Mouse (Mus musculus): Measurements from ENCODE around the gene Glis1.

Gene Glis1

DNA sequence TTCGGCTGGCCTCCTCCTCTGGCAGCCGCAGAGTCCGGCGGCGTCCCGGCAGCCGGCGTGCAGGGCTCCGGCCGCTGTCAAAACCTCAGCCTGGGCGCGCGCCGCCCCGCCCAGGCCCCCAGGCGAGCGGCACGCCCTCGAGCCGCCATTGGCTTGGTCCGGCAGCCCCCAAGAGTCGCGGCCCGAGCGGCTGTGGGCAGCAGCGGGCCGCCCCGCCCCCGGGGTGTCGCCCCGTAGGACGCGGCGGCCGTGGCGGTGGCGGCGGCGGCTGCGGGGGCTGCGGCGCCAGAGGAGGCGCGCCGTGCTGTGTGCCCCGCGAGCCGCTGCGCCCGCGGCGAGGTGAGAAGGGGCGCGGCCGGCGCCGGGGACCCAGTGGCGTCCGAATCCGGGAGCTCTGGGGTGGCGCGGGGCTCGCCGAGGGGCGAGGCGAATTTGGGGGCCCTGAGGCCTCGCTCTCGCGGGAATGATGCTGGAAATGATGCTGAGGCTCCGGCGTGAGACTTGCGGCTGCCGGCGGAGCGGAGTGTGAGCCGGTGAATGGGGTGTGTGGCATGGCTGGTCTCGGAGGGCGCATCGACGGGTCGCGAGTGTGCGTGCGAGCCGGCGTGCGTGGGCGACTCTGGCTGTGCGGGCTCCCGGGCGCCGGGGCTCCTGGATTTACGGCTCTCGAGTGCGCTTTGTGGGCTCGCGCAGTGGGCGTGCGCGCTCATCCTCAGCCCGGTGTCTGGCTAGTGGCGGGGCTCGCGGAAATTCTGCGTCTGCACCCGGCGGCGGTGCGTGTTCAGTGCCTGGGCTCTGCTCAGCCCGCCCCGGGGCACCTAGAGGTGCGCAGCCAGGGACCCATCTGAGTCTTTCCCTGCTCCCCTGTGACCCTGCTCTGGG, at the start of gene Glis1:
Gene Glis1 (plus strand): TSS at position 236 of the 882 bp plus-strand sequence.
- ATAC-seq (ENCODE audit: low TSS enrichment) = peak; percentile 60

DNA sequence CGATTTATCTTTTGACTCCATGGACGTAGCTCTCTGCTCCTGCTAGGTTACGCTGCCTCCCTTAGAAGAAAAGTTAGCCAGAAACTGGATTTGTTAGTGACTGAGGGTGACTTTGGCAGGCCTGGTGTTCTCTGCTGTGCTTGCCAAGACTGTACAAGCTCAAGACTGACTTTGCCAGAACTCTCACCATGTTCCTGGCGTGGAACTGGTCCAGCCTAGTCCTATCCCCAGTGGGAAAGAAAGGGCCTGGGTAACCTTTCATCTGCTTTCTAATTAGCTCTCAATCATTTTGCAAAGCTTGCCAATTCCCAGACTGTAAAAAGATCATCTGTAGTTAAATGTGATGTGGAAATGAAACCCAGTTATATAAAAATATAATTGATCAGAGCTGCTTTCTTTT, 47.4 kb upstream of the Glis1 start:
- ATAC-seq (ENCODE audit: low TSS enrichment) = no peak

DNA sequence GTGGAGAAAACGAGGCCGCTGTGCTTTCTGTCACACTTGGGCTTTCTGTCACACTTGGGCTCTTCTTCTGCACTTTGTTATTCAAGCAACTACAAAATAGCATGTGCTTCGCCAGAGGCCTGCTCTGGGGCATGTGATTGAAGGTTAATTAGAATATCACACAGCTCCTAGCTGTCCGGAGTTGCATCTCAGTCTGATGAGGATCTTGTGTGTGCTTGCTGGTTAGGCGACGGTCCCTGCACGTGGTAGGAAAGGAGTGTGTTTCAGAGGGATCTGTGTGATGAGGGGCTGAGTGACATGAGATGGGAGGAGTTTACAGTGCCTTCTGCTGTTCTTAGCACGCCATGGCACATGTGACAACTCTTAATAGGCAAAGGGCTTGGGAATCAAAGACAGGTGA, 46.9 kb upstream of the Glis1 start:
- no peak for ATAC-seq (ENCODE audit: low TSS enrichment)

DNA sequence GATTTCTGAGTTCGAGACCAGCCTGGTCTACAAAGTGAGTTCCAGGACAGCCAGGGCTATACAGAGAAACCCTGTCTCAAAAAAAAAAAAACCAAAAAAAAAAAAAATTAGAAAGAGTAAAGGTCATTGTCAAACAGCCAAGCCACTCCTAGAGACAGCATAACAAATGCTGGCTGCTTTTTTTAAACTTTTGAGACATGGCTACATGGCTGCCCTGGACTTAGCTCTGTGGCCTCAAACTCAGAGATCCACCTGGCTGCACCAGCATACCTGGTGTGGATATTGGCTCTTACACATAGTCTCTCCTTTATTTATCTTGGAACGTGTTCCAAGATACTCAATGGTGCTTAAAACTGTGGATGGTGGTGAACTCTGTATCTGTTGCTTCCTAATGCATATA, 46.1 kb upstream of the Glis1 start:
- ATAC-seq (ENCODE audit: low TSS enrichment) = no peak

DNA sequence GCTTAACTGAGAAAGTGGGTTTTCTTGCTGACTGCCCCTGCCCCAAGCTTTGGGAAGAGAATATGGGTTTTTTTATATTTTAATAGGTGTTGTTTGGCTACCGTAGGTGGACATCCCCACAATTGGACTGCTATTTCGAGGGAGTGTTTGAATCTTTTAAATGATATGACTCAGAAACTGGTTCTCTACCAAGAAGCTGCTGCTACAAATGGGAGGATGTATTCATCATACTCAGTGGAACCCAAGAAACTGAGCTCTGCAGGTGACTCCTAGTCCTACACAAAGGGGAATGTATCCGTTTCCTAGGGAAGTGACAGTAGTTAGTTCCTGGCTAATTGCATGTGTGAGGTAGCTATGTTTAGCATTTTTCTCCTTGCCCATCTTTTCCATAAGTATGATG, 45.0 kb upstream of the Glis1 start:
- peak; percentile 82 for ATAC-seq (ENCODE audit: low TSS enrichment)

DNA sequence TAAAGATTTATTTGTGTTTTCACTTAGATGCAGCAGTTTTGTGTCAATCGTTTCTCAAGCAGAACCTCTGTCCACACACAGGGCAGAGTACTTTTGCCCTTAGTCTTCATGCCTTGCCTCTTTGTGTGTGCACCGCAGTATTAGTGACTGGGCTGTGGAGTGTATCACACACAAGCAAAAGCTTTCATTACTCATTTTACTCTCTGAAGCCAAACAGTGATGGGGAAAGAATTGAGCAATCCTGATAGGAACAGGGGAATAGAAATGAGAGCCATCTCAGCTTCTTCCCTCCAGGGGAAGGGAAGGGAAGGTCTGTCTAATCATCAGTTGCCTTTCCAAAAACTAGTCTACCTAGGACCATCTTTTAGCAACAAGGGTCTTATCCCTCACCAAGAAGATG, 40.6 kb upstream of the Glis1 start:
- no peak for ATAC-seq (ENCODE audit: low TSS enrichment)

DNA sequence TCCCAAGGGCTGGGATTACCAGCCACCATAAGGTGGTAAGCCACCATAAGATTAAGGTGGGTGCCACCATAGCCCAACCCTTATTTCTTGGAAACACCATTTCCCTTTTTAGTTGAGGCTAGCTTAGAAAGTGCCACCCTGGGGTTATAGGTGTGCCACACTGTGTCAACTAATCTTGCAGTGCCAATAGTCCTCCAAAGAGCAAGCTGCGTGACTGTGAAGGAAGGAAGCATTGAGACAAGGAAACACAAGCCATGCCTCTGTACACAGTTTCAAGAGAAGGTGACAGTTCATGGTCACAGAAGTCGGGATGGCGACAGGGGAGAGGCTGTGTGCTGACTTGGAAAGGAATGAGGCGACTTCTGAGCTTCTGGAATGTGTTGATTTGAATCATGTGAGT, 14.2 kb upstream of the Glis1 start:
- ATAC-seq (ENCODE audit: low TSS enrichment) = no peak

DNA sequence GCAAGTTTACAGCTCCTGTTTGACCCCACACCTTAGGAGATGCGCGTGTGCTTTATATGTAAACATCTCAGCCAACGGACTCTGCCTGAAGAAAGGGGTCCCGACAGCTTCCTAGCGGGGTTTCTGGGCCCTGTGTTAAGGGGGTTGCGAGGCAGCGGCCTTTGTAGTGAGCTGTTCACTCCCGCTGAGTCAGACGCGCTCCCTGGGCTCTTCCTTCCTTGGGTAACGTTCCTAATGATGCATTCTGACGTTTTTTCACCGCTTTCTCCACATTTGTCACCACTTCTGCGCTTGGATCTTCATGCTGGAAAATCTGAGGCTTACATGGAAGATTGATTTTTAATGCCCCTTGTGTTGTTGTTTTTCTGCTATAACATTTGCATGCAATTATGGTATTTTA, 12.7 kb upstream of the Glis1 start:
- ATAC-seq (ENCODE audit: low TSS enrichment) = no peak

DNA sequence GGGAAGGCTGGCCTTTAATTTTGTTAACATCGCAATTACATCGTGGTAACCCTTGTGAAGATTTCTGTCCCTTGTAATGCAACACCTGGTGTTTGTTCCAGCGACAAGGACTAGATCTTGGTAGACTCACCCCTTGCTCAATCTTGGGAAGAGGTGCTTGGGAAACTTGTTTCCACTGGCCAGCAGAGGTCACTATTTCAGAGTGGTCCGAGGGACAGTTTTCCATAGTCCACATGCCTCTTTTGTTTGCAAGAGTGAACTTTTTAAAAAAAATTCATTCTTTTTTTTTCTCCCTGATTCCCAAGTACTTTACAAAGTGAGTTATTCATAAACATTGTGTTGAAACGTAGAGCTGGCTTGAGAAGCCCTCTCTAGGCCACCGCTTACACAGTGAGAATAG, 12.2 kb upstream of the Glis1 start:
- no peak for ATAC-seq (ENCODE audit: low TSS enrichment)

DNA sequence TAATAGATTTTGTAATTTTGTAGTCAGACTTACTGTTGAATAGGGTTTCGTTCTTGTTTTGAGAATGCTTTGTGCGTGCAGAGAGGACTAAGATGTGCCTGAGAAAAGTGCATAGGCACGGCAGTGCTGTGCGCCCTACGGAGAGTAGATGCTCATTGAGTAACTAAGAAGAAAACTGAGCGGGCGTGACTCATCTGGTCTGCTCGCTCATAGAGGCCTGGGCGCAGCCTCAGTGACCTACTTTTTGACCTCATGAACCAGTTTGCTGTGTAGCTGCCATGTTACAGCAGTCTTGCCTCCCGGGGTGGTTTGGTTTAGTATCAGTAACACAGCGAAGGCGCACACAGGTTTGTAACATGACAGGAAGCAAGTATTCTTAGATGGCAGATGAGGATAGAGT, 8.8 kb upstream of the Glis1 start:
- no peak for ATAC-seq (ENCODE audit: low TSS enrichment)

DNA sequence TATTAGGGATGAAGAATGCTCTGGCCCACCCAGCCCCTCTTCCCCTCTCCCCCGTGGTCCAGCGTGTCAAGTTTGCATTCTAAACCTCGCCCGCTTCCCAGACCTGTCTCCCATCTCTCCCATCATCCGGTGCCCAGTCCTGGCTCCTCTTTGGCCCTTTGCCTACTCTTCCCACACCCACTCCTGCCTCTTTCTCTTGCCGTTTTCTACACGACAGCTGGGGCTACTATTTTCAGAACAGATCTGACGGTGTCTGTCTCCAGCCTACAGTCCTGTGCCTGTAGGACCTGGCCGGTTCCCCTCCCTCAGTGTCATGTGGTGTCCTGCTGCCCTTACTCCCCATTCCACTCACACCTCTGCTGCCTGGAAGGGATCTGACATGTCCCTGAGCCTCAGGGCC, 7.8 kb upstream of the Glis1 start:
- ATAC-seq (ENCODE audit: low TSS enrichment) = peak; percentile 95

DNA sequence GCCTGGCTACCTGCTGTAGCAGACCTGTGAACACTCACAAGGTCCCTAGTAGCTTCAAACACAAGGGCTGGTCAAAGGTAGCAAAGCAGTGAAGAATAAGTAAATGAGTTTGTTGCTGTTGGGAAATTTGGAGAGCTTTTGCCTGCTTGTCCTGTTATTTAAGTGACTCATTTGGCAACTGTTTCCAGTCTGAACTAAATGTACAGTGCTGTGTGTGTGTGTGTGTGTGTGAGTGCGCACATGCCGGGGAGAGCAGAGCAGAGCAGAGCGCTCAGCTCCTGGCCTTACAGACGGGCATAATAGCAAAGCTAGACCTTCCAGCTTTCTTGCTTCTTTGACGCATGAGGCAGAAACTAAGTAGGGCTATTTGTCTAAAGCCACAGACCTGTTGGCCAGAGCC, 1.7 kb upstream of the Glis1 start:
- ATAC-seq (ENCODE audit: low TSS enrichment) = peak; percentile 66; the same call in 1 of the 2 replicates

DNA sequence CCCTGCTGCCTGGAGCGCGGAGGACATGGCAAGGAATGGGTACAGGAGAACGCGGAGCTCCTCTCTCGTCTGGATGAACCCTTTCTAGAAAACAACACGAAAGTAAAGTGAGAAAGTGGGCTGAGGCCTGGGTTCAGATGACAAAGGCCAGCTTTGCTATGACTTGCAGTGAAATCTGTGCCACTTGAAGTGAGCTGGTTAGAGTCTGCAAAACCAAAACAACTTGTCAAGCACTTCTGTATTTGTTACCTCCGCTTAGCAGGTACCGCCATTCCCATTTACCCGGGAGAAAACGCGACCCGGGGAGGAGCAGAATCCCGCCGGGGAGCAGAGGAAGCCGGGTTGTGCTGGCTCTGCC, 414 bp upstream of the Glis1 start:
- ATAC-seq (ENCODE audit: low TSS enrichment) = no peak; the same call in 1 of the 2 replicates

DNA sequence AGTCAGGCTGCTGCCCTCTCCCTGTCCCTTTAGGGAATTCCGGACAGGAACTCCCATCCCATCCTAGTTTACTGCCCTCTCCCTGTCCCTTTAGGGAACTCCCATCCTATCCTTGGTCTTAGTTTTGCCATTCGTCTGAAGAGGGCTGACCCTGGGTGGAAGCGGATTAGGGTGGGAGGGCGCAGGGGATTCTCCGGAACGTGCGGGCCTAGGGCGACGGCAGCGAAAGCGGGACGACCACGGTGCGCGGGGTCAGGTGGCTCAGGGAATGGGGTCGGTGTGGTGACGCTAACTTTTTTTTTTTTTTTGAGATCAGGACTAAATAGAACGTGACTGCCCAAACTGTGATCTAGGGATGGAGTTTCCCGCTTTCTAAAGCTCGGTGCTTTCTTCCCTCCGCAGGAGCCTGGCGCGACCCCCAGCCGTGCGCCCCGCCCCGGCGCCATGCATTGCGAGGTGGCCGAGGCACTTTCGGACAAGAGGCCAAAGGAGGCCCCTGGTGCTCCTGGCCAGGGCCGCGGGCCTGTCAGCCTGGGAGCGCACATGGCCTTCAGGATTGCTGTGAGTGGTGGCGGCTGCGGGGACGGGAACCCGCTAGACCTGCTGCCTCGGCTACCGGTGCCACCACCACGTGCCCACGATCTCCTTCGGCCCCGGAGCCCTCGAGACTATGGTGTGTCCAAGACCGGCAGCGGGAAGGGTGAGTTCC, 1.0 kb downstream of the Glis1 start:
- no peak for ATAC-seq (ENCODE audit: low TSS enrichment)

DNA sequence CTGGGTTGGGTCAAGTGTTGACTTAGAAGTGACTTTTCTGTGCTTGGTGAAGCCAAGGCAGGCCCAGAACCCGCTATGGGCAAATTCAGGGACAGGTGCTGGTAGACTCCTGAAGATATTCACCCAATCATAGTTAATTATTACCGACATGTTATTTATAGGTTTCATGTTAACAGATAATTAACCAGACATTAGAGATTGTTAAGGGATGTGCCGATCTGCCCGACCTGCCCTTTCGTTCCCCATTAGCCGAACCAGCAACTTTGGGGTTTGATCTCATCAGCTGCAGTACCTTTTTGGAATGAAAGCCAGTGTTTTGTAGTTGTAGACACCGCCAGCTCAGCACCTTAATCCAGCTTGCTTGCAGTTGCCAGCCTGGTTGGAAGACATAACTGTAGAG, 2.1 kb downstream of the Glis1 start:
- no peak for ATAC-seq (ENCODE audit: low TSS enrichment)

DNA sequence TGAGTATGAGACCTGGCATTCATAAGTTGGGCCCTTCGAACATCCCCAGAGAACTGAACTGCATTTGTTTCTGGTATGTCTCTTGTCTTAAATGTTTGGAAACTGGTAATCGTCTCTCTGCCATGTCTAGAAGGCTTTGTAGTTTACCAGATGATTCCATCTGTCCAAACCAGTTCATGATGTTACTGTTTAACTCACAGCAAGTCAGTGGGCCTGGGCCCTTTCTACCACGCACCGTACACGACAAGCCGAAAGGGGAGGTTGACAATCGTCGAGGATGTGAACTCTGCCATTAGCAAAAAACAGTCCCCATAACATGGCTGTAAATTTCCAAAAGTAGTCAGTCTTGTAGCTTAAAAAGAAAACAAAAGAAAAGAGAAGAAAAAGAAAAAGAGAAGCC, 4.3 kb downstream of the Glis1 start:
- ATAC-seq (ENCODE audit: low TSS enrichment) = no peak

DNA sequence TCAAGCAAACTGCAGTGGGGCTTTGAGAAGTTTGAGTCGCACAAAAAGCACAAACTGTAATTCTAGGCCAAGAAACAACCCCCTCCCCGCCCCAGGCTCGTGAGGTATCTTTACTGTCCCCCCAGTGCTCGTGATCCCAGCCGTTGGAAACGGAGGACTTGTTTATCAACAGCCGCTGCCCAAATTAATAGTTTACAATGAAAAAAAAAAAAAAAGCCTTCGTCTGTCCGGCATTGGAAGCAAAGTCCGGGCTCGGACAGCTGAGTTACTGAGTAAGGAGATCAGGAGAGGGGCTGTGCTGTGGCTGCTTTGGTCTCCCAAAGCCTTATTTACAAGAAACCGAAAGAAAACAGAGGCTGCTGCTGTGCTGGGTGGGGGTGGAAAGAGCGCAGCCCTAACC, 5.9 kb downstream of the Glis1 start:
- no peak for ATAC-seq (ENCODE audit: low TSS enrichment)

DNA sequence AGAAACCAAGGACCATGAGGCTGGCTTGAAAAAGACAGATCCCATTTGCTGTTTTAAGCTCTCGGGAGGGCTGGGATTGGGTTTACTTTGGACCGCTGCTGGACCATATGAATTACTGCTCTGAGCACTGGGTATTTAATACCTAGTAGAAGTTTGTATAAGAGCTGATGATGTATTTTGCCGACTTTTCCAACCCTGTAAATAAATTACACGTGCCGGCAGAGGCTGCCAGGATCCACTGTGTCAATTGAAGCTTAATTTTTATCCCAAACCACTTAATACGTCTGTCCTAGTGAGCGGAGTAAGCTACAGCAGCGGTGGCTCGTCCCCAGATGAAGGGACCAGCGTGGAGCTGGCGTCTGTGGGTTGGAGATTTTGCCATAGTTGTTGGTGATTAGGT, 7.9 kb downstream of the Glis1 start:
- ATAC-seq (ENCODE audit: low TSS enrichment) = no peak

DNA sequence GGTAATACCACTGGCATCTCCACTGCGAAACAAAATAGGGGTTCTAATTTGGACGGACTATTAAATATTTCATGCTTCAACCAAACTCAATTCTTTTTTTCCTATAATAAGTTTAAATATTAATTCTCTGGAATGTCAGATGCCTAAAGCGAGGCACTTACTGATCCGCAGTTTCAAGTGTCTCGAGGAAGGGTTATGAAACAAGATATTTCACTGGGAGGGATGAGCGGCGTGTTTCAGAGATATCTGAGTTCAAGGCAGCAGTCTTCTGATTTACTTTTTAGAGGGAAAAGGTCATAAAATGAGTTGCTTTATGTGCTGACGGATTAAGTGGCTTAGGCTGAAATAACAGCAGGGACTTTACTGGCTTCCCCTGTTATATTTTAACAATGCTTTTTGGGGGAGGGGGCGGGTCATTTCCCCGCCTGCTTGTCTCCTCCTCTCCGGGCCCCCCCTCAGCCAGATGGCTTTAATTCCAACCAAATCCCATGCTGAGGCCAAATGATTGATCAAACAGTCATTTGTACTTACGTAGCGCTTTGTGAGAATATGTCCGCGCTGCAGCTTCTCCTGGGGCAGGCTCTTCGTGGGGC, 8.6 kb downstream of the Glis1 start:
- ATAC-seq (ENCODE audit: low TSS enrichment) = no peak

DNA sequence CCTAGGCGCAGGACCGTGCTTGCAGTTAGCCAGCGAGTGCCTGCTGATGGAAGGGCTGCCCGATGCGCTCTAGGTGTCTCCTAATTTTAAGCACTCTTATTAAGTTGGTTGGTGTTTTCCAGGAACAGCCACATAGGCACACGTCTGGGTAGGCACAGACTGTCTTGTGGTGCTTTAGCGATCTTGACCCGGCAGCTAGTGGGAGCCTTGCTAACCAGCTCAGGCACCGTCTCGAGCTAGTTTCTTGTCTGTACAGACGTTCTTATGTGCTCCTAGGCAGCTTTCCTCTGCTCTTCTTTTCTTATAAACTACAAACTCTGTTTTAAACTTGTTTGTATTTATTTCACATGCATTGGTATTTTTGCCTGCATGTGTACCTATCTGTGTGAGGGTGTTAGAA, 9.2 kb downstream of the Glis1 start:
- ATAC-seq (ENCODE audit: low TSS enrichment) = no peak

DNA sequence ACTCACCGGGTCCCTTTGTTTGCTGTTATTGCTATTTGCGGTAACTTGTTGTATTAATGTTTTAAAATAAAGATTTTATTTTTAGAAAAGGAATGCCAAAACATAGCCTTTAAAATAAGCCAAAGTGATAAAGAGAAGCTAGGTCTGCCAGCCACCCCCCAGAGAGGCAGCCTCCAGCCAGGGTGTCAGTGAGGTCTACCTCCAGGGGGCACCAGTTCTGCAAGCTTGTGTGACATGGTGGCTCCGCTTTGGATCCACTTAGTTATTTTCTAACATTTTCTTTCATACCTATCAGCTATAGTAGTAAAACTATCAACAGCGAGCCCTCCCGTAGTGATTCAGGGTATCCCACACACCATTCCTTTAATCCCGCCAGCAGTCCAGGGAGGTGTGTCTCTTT, 14.1 kb downstream of the Glis1 start:
- no peak for ATAC-seq (ENCODE audit: low TSS enrichment)

DNA sequence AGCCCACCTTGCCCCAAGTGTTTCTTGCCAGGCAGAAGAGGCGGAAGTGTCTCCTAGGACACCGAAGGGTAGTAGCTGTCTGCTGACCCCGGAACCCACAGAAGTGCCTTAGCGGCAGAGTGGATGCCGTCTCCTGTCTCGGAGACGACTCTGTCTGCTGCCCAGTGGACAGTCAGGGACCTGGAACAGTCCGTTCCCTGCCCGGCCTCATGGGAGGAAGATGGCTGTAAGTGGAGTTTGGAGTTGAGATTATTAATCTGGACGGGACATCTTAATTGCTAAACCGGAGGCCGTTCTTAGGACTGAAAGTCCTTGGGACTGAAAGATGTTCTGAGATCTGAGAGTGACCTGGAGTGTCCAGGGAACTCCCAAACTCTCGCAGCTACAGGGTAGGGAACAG, 15.1 kb downstream of the Glis1 start:
- no peak for ATAC-seq (ENCODE audit: low TSS enrichment)

Measured in frontal cortex, adult (tissue).